Mouse (Mus musculus) lung, embryonic 14.5 days (tissue): ENCODE results near the gene Lgr6. TPM values are rescaled to one million over a fixed set of nuclear protein-coding genes. Genes with fewer than 3 reads are reported as not detected.
A peak's percentile ranks its signal among the peaks of the same experiment; 100 is the strongest.

Experiments used
- ATAC-seq: fragments of 200-750 bp; cut with Nextera tagmentation; 2 replicates; pipeline ENCODE4 v1.8.0; 2017; ENCODE audit warnings: mild to moderate bottlenecking, moderate TSS enrichment, moderate library complexity; ENCODE audit not compliant: insufficient read depth
- DNase-seq: peaks from one replicate; pipeline ENCODE4 v3.0.0-alpha.2; 2015
- H3K27ac ChIP-seq: fragments of 300-500 bp; sonication (generic); 2 replicates; pipeline ENCODE4 v1.5.1; 2014; ENCODE audit warnings: low read depth, mild to moderate bottlenecking, moderate library complexity
- H3K27me3 ChIP-seq: fragments of 300-500 bp; sonication (generic); 2 replicates; pipeline ENCODE4 v1.6.1; 2014; ENCODE audit warnings: low read length, control low read depth; ENCODE audit not compliant: insufficient read depth
- H3K36me3 ChIP-seq: fragments of 300-500 bp; sonication (generic); 2 replicates; pipeline ENCODE4 v1.6.1; 2014; ENCODE audit warnings: control low read depth; ENCODE audit not compliant: insufficient read depth
- H3K4me1 ChIP-seq: fragments of 300-500 bp; sonication (generic); 2 replicates; pipeline ENCODE4 v1.6.1; 2014; ENCODE audit warnings: antibody characterized with exemption, control low read depth; ENCODE audit not compliant: insufficient read depth
- H3K4me2 ChIP-seq: fragments of 300-500 bp; sonication (generic); 2 replicates; pipeline ENCODE4 v1.6.1; 2014; ENCODE audit warnings: mild to moderate bottlenecking
- H3K4me3 ChIP-seq: fragments of 300-500 bp; sonication (generic); 2 replicates; pipeline ENCODE4 v1.5.1; 2014; ENCODE audit warnings: low read depth, low read length
- H3K9ac ChIP-seq: fragments of 300-500 bp; sonication (generic); 2 replicates; pipeline ENCODE4 v1.6.1; 2014
- H3K9me3 ChIP-seq: fragments of 300-500 bp; sonication (generic); 2 replicates; pipeline ENCODE4 v1.6.1; 2016; ENCODE audit warnings: low read depth, low read length, control low read depth
- CTCF ChIP-seq: IDR thresholded peaks from 2 replicates; pipeline ENCODE4 v1.5.1; 2016; ENCODE audit warnings: antibody characterized with exemption, low read depth
- WGBS: fragments of 180-500 bp; shearing (Covaris S2); extraction: QIAGEN DNeasy Blood & Tissue Kit; methylation state at CpG from one replicate; pipeline ENCODE4 v1.1.7; 2014; 5-methylcytosine and 5-hydroxymethylcytosine counted together
- polyA plus RNA-seq: library from polyadenylated mRNA; unstranded; fragments of >200 nt; fragmentation: Nextera tagmentation; extraction: Ambion mirVana; gene quantifications from 2 replicates; pipeline ENCODE4 v1.2.1, GENCODE M21; 2014

The Lgr6 gene
- polyA plus RNA-seq, 1 experiment from 2014 or later: 11.1 TPM

GRCm38 (mm10) chr1:135017656-135018015 is 87.4 kb downstream of the Lgr6 start:
- H3K4me1 ChIP-seq: peaks cover 47% of the 10 kb centered on the region
- H3K27me3 ChIP-seq: no peaks in the 10 kb centered on the region
- H3K4me2 ChIP-seq: no peak overlapping the region
- ATAC-seq: no peak
- no peaks in the 10 kb centered on the region for H3K9me3 ChIP-seq
- H3K9ac ChIP-seq: no peak overlapping the region
- WGBS: 87% methylated on average over 2 of the region's 2 CpGs
- no peak for TF ChIP-seq CTCF
- H3K27ac ChIP-seq: no peak overlapping the region
- H3K36me3 ChIP-seq: no peaks in the 10 kb centered on the region
- no peak overlapping the region for H3K4me3 ChIP-seq
- DNase-seq: no peak

GRCm38 (mm10) chr1:135016907-135017655 is 88.0 kb downstream of the Lgr6 start:
- no peak for TF ChIP-seq CTCF
- H3K4me1 ChIP-seq: peaks cover 41% of the 10 kb centered on the region
- H3K27ac ChIP-seq: no peak overlapping the region
- DNase-seq: peak; percentile 32
- no peaks in the 10 kb centered on the region for H3K9me3 ChIP-seq
- H3K4me2 ChIP-seq: no peak overlapping the region
- no peaks in the 10 kb centered on the region for H3K36me3 ChIP-seq
- no peak overlapping the region for H3K9ac ChIP-seq
- WGBS: 61% methylated on average over 10 of the region's 10 CpGs
- H3K4me3 ChIP-seq: no peak overlapping the region
- no peak for ATAC-seq
- no peaks in the 10 kb centered on the region for H3K27me3 ChIP-seq

- 55% methylated on average over 10 of the region's 10 CpGs for WGBS
- Histone ChIP-seq H3K4me2 (no peak overlapping the region), H3K36me3 (no peaks in the 10 kb centered on the region), H3K4me3 (no peak overlapping the region), H3K27ac (no peak overlapping the region), H3K4me1 (peaks cover 21% of the 10 kb centered on the region), H3K27me3 (no peaks in the 10 kb centered on the region), H3K9ac (no peak overlapping the region), H3K9me3 (no peaks in the 10 kb centered on the region)
- no peak for TF ChIP-seq CTCF
- DNase-seq: no peak
- no peak for ATAC-seq
These were observed 90.1 kb downstream of the Lgr6 start for GRCm38 (mm10) chr1:135014921-135015445.

GRCm38 (mm10) chr1:135012472-135012871 is 92.6 kb downstream of the Lgr6 start:
- no peak overlapping the region for H3K4me3 ChIP-seq
- H3K36me3 ChIP-seq: no peaks in the 10 kb centered on the region
- DNase-seq (no peak), ATAC-seq (no peak)
- H3K27ac ChIP-seq: no peak overlapping the region
- H3K4me2 ChIP-seq: no peak overlapping the region
- TF ChIP-seq CTCF: no peak
- H3K27me3 ChIP-seq: no peaks in the 10 kb centered on the region
- H3K9ac ChIP-seq: no peak overlapping the region
- no peaks in the 10 kb centered on the region for H3K9me3 ChIP-seq
- 79% methylated on average over 9 of the region's 9 CpGs for WGBS
- H3K4me1 ChIP-seq: peaks cover 6% of the 10 kb centered on the region

- Histone ChIP-seq H3K27ac (no peak overlapping the region), H3K9ac (no peak overlapping the region), H3K27me3 (no peaks in the 10 kb centered on the region), H3K9me3 (no peaks in the 10 kb centered on the region), H3K4me2 (no peak overlapping the region), H3K4me1 (peaks cover 2% of the 10 kb centered on the region), H3K36me3 (no peaks in the 10 kb centered on the region), H3K4me3 (no peak overlapping the region)
- 91% methylated on average over 5 of the region's 5 CpGs for WGBS
- no peak for ATAC-seq
- no peak for TF ChIP-seq CTCF
- peak; percentile 13 for DNase-seq
These were observed 93.2 kb downstream of the Lgr6 start for GRCm38 (mm10) chr1:135011912-135012311.

GRCm38 (mm10) chr1:135009833-135010232 is 95.2 kb downstream of the Lgr6 start:
- TF ChIP-seq CTCF: no peak
- Histone ChIP-seq H3K36me3 (no peaks in the 10 kb centered on the region), H3K27ac (no peak overlapping the region), H3K4me2 (no peak overlapping the region), H3K27me3 (no peaks in the 10 kb centered on the region), H3K4me3 (no peak overlapping the region), H3K9ac (no peak overlapping the region), H3K4me1 (no peaks in the 10 kb centered on the region), H3K9me3 (no peaks in the 10 kb centered on the region)
- 73% methylated on average over 3 of the region's 3 CpGs for WGBS
- DNase-seq (no peak), ATAC-seq (no peak)

- H3K9me3 ChIP-seq: no peaks in the 10 kb centered on the region
- TF ChIP-seq CTCF: no peak
- no peaks in the 10 kb centered on the region for H3K27me3 ChIP-seq
- H3K4me2 ChIP-seq: no peak overlapping the region
- H3K4me3 ChIP-seq: no peak overlapping the region
- 72% methylated on average over 7 of the region's 7 CpGs for WGBS
- no peak overlapping the region for H3K27ac ChIP-seq
- H3K9ac ChIP-seq: no peak overlapping the region
- no peaks in the 10 kb centered on the region for H3K36me3 ChIP-seq
- ATAC-seq (no peak), DNase-seq (no peak)
- no peaks in the 10 kb centered on the region for H3K4me1 ChIP-seq
These were observed 99.4 kb downstream of the Lgr6 start for GRCm38 (mm10) chr1:135005696-135006095.

- no peaks in the 10 kb centered on the region for H3K9me3 ChIP-seq
- H3K27ac ChIP-seq: no peak overlapping the region
- H3K4me1 ChIP-seq: no peaks in the 10 kb centered on the region
- ATAC-seq: no peak
- no peak for DNase-seq
- no peak overlapping the region for H3K4me3 ChIP-seq
- H3K9ac ChIP-seq: no peak overlapping the region
- no peak for TF ChIP-seq CTCF
- H3K27me3 ChIP-seq: no peaks in the 10 kb centered on the region
- H3K36me3 ChIP-seq: no peaks in the 10 kb centered on the region
- no peak overlapping the region for H3K4me2 ChIP-seq
- 29% methylated on average over 4 of the region's 4 CpGs for WGBS
These were observed 101.7 kb downstream of the Lgr6 start for GRCm38 (mm10) chr1:135003346-135003745.
